Mouse (Mus musculus) ovary, postnatal 10 days (tissue): ENCODE data around the gene Grin3a.

Experiments
- DNase-seq: peaks from one replicate; pipeline ENCODE4 v3.0.0; 2022; ENCODE audit warnings: low spot score

Gene Grin3a

DNA sequence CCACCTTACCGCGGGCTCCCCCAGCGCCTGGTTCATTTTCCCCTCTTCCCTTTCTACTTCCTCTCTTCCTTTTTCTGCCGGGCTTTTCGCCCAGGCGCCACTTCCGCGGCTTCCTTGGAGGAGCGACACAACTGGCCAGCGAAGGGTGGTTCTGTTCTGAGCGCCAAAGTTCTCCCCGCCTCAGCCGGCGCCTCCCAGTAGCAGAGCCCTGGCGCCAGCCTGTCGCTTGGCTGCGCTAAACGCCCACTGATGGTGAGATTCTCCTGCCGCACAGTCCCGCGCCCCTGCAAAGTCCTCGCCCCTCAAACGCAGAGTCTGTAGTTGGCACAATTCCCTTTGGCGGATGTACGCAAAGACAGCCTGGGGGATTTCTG lies at the start of gene Grin3a:
Gene Grin3a, minus strand, starts transcription at position 133 of the 374 bp plus-strand sequence.
- no peak for DNase-seq

DNA sequence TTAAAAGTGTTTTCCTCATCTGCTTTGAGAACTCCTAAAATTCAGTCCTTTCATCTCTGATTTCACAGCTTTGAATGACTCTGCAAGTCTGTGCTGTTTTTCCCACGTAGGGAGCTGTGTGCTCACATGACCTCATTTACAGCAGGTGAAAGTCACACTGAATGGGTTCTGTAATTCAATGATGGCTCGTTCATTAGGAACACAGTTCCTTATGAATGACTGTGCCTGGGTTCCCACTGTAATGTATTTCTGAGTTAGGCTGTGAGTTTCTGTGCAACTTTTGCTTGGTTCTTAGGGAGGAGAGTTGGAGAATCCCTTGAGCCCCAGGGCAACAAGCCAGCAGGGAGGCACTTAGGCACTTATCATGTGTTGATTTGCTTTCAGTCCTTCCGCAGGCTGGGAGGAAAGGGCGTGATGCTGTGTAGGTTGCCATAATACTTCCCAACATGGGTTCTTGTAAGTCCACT lies 46.3 kb upstream of the Grin3a start:
- no peak for DNase-seq

DNA sequence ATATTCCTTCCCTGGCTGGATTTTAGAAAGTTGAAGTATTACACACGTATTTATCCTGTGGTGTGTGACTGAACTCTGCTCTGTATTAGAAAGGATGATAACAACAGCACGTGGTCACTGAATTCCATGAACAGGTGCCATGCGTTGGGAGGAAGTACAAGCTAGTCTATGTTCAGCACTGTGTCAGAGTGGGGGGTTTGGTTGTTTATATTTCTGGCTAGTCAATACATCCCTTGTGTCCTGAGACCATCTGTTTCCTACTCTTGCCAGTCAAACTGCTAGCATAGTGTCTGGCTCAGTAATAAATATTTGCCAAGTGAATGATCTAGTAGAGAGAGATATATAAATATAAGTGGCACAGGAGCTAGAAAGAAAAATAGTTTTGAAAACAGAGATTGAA lies 31.5 kb upstream of the Grin3a start:
- DNase-seq, result no peak

DNA sequence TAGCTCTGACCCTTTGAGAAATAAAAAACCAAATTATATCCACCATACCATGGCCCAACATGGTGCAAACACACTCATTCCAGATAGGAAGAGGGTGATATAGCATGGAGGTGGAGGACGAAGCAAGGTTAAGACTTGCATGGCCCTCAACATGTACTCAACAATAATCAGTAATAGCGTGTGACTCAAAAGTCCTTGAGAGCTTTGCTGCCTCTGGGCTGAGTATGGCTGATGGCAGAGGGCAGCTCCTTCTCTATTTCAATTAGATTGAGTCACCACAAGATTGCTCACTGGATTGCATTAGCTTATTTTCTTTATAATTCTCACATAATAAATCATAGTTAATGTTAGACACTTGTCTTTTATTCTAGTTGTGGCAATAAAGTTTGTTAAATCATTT lies 15.1 kb upstream of the Grin3a start:
- no peak for DNase-seq

DNA sequence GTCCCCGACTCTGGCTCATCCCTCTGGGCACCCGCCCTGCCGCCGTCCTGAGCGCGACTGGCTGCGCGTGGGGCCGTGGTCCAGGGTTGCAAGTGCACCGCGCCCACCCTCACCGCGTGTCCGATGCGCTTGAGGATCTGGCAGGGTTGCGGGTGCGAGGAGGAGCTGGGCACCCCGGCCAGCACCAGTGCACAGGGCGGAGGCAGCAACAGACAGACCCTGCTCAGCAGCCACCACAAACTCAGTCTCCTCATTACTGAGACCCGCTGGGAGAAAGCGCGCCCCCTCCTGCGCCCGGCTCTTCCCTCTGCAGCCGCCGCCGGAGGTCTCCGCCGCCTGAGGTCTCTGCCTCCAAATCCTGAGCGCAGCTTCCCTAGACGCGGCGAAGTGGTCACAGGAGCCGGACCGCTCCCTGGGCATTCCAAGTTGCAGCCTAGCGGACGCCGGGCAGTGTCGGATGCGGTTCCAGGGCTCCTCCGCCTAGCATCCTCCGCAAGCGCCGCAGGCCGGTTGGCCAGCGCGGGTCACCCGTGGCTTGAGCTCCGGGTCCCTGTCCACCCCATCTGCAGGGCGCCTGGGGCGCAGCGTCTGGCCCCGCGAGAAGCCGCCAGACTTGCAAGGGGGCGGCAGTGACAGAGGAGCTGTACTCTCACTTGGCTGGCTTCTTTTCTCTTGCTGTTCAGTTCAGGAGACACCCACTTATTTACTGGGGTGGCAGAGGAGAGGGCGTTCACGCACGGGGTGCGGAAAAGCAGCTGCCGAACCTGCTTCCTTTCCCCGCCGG lies 524 bp downstream of the Grin3a start:
- DNase-seq, result no peak

DNA sequence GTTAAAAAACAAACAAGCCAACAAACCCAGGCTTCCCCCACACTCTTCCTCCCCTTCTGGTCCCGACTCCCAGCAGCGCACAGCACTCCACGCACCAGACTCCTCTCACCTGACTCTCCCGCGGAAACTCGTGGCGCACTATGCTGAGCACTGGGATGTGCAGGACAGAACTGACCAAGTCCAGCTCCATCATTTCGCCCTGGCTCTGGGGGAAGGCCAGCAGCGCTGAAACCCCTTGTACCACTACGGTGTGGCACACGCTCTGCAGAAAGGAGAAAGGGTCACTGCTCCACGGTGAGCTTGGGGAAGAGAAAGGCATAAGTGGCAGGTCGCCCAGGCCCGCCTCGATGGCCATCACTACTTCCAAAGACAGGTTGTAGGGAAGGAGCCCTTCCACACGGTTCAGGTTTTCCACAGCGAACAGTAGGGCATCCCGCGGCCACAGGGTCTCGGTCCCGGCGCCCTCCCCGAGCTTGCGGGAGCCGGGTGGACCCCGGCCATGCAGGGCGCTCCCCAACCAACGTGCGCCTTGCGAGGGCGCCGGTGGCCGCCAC lies 1.2 kb downstream of the Grin3a start:
- DNase-seq, result no peak

DNA sequence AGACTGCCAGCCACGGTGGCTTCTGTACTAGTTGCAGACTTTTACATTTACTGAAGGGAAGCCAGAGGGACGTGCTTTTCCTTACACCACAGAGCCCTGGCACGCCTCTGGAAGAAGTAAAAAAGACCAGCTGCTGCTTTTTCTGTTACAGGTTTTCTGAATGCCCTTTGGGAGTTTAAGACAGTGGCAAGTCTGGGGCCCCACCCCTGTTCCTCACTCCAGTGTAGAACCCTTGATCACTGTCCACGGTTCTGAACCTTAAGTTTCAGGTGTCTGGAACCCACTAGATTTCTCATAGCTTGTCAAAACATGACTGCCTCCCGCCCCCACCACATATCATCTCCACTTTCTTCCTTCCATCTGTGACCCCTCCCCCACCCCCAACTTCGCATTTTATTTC lies 1.8 kb downstream of the Grin3a start:
- no peak for DNase-seq

DNA sequence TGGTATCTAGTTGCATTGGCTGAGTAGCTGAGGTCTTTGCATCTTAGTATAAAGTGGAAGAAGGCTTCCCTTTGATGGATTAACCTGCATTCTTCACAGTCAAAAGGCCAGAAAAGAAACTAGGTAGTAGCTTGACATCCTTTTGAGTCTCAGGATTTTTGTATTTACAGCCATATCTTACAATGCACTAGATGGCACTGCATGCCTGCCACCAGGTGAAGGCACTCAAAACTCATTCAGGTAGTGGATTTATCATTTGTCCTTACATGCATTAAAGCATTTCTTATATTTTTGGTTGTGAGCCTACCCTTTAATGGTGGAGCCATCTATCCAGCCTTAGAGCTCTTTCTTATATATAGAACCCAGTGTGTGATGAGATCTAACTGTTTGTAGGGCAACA lies 13.5 kb downstream of the Grin3a start:
- DNase-seq, result no peak

DNA sequence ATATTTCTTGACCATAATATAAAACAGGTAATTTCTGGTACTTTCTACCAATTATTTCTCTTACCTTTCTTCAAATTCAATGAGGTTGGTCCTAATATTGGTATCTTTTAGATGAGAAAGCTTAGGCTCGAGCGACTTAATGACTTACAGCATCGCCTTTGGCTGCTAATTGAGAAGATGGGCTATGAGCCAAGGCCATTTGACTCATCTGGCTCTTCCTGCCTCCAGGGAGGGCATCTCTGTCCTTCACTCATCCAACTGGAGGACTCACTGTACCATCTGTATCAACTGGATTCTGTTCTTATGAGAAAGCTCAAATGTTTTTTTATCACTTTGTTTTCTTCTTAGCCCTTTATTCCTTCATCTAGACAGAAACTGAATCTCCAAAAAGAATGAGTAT lies 31.7 kb downstream of the Grin3a start:
- DNase-seq, result no peak

DNA sequence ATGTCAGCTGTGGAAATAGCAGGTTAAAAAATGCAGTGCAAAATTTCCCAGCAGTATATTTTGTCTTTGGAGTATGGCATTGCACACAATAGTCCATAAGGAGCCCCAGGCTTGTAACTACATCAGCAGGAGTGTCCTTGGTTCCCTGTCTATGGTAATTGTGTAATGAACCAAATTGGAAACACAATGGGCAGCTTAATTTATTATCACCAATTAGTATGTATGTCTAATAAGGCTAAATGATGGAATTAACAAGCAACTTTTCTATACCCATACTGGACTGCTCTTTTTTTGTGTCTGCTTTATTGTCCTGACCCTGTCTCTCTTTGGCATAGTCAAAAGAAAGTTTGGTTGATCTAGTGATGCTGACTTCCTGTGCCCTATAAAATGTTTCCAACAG lies 38.8 kb downstream of the Grin3a start:
- no peak for DNase-seq

DNA sequence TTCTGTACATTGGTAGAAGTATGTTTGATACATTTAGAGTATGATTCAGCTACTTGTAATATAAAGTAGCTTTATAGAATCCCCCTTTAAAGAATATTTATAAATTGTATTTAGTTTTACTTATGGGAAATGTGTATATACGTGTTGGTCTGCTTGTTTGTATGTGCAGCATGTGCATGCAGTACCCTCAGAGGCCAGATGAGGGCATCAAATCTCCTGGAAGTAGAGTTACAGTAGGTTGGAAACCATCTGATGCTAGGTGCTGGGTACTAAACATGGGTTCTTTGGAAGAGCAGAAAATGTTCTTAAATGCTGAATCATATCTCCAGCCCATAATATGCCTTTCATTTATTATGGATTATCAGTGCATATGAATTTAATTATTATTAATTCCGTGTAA lies 46.2 kb downstream of the Grin3a start:
- no peak for DNase-seq

DNA sequence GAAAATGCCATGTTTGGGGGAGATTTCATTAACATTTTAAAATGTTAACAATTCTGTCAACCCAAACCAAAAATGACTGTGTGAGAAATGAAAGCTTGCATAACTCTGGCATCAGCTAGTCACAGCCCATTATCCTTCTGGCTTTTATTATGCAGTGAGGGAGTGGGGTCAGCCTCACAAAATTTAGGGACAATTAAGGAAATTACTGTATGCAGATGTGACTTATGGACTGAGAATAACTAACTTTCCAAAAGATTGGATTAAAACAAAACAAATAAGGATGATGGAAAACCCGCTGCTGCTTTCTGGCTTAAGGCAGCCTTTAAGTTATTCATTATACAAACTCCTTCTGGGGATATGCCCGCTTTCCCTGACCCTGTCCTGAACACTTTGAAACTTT lies 56.6 kb downstream of the Grin3a start:
- DNase-seq, result no peak

DNA sequence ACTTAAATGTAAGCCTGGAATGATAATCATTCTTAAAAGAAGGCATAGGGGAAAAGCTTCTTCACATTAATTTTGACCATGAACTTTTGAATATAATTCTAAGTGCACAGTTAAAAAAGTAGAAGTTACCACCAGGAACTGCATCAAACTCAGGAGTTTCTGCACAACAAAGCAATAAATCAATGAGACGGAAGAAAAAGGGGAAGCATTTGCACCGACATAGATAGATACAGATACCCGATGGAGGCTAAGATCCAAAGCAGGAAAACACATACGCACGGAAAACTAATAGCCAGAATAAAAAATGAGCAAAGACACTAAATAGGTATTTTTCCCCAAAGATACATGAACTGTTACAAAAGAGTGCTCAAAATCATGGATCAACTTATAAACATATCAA lies 102.7 kb downstream of the Grin3a start:
- no peak for DNase-seq

DNA sequence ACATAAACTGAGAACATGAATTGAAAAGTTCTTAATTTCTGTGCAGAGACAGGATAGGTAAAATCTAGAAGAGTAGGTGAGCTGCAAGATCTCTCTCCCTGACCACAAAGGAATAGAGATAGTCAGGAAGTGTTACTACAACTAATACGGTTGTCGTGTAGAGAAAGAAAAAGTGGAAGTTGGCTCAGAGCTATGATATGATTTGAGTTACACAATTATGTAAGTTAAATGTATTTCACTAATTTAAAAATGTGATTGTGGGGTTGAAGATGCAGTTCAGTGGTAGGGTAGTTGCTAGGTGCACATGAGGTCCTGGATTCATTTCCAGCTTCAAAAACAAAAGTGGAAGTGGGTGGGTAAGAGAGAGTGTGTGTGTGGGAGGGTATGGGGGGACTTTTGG lies 103.6 kb downstream of the Grin3a start:
- no peak for DNase-seq

DNA sequence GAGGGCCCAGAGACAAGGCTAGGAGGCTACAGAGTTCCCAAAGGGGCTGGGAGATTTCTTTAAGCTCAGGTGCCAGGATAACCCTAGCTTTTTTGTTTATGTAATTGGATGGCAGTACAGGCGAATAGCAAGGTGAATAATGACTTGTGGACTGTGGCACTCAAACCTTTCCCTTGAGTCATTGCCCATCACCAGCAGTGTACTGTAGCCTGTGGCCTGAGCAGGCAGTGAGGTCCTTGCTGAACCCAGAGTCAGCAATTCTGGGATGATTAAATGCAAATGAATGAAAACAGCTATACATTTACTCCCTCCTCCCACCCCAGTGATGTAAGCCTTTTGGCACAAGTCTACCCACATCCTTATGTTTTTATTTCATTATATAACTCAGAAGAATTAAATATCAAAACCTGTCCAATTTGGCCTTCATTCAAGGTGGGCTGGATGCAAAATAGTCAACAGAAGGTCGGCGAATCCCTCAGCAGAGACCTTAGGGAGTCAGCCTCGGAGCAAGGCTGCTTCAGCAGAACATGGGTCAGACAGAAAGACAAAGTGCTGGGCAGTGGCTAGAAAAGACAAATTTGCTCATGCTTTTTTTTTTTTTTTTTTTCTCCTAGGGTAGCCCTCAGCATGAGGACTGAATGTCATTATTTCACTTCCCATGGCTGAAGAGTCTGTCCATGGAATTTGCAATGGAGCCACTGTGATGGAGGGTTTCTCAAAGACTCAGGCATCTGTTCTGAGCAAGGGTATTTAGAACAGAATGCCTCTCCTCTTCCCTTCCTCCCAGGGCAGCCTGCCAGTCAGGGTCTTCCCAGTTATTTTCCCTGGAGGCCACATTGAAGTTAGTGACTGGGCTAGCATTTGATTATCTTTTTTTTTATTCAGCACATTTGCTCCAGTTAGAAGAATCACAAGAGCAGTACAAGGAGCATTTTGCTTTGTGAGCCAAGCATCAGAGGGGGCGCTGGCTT lies 104.5 kb downstream of the Grin3a start:
- DNase-seq, result no peak

DNA sequence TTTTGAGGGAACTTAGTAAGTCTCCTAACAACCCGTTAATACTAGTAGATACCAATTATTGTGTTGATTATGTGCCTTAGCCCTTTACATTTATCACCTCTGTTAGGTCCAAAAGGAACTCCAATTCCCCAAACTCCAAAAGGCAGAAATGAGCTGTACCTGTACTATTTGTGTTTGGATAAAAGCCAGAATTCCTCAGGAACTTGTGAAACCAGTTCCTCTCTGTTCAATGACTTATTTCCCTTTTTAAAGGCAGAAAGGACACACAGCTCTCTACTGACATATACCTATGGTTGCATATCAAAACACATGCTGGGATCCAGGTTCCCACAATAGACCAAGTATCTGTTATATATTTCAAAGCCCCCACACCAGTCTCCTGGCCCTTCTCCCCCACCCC lies 106.0 kb downstream of the Grin3a start:
- no peak for DNase-seq

DNA sequence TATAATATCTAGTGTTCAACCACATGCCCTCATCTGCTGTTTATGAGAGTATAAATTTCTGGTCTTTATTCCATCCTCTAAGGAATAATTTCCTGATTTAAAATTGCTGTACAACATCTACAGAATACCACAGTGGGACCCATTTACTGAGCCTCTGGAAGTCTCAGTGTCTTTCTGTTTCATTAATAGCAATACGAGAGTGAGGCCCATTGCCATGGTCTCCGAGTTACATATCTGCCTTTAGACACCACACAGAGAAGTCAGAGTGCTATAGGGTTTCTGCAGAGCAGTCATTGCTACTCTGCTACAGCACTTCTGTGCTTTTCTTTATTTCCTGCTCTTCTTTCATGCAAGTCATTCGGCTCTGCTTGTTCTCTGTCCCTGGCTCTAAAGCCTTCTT lies 116.2 kb downstream of the Grin3a start:
- no peak for DNase-seq

DNA sequence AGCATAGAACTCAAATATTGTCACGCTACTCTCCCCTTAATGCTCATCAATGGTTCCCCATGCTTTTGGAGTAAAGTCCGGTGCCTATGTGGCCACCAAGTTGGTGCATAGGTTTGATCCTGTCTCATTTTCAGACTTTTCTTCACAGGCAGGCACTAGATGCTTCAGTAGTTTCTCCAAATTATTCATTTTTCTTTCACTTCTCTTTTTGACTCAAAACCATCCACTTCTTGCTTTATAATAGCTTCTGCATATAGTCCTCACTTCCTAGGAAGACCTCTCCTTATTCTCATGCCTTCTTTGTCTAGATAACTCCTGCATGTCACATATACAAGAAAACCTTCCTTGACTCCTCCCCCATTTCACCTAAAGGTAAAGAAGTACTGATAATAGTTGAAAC lies 121.6 kb downstream of the Grin3a start:
- no peak for DNase-seq

DNA sequence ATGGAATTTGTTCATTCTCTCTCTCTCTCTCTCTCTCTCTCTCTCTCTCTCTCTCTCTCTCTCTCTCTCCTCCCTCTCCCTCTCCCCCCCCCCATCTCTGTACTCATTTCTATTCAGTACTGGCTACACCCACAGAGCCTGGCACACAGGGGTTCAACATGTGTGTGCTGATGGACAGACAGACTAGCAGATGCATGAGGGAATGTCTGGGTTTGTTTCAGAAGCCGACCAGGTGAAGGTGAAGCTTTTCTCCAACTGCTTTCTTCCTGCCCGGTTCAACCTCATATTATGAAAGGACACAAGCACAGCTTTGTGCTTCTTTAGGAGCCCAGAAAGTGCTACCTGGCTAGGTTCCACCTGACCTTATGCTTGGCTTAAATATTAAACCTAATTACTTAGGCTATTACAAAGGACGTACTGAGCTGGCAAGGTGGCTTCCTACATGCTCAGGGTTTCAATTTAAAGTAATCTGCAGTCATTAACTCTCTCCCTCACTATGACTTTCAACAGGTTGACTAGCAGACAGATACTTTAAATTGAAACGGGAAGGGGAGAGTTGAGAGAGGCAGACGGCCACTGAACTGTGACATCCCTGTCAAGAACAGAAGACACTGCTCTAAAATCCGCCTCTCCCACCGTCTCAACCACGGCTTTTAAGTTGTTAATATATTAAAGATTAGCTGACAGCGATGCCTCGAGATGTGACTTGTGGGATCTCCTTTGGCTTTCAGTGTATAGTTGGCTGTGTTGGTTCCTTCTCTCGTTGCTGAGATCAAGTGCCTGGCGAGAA lies 153.9 kb downstream of the Grin3a start:
- no peak for DNase-seq

DNA sequence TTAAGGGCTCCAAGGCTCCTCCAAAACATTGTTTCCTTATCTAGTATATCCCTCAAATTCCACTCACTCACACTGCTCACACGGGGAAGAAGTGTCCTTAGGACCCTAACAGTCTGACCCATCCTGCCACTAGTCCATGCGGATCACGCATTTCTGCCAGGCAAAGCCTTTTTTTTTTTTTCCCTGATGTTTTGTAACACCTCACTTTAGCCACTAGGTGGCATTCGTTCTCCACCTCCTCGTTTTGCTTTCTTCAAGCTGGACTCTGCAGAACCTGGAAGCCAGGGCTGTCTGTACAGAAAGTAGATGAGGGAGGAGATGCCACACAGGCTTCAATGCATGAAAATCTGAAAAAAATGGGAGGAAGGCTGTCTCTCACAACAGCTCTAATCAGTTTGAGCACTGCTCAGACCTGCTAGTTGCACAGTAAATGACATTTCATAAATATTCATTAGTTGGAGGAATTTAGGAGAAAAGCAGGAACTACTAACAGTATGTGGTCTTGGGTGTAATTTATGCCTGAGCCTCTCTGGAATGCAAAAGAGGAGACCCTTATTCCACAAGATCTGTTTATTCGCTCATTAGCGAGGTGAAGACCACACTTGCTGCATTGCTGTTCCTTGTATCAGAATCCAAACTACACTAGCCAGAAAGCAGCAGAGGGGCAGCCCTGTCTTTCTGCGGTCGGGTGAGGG lies 156.8 kb downstream of the Grin3a start:
- no peak for DNase-seq

DNA sequence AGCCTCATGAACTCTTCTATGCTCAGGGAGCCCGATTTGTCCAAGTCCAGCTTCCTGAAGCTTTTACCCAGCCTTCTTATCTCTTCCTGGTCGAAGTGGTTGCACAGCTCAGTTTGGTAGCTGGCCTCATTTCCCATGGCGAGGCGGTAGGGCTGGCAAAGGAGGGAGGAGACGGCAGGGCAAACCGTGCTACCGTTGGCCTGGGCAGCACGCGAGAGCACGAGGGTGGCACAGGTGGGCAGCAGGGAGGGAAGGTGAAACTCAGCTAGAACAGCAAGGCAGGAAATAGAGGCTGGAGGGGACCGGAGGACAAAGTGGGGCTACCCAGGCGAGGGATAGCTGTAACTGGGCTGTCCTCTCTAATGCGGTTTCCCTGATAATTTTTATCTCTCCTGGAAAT lies 163.7 kb downstream of the Grin3a start, which contains the start of gene Ppp3r2:
Gene Ppp3r2, minus strand, starts transcription at position 213 of the 400 bp plus-strand sequence.
- no peak for DNase-seq
